Mouse (Mus musculus) bone marrow, adult 2 months (tissue): Measurements from ENCODE around the gene Rbm34.

Experiments
- CTCF ChIP-seq: fragments of 200-500 bp; IDR thresholded peaks from 2 replicates; pipeline ENCODE4 v1.5.1; 2011; ENCODE audit warnings: low read length, control low read depth; ENCODE audit not compliant: control insufficient read depth, insufficient read depth
- POLR2A ChIP-seq: fragments of 200-500 bp; IDR thresholded peaks from 2 replicates; pipeline ENCODE4 v1.6.1; 2011; ENCODE audit warnings: low read depth, mild to moderate bottlenecking, control low read depth, low read length, borderline replicate concordance; ENCODE audit not compliant: control insufficient read depth

DNA sequence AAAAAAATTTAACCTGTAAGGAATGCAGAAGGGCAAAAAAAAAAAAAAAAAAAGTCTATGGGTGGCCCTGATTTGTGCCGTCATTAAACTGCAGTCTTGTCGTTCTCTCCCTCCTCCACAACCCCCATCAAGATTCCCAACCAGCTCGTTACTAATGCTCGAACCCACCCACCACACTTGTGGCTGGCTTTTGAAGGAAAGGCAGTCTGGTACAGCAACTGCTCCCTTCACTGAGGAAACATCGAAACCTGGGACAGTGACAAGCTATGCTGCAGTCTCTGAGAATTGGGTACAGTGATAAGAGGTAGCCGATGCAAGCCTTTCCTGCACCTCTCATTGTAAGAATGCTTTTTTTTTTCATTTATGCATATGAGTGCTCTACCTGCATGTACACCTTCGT, 24.4 kb downstream of the Rbm34 start:
- TF ChIP-seq POLR2A, result no peak
- no peak for TF ChIP-seq CTCF
